Mouse (Mus musculus) B cell, adult (primary cell): ENCODE data around the gene Fam173b. TPM values are rescaled to one million over a fixed set of nuclear protein-coding genes. Genes with fewer than 3 reads are reported as not detected.

Experiments
- total RNA-seq: library from RNA; stranded (reverse); gene quantifications from 4 replicates; pipeline ENCODE4 v1.2.4, GENCODE M21; 2023; ENCODE audit not compliant: inconsistent age

The Fam173b gene
- 10.0 to 14.9 TPM (median 12.3 TPM) in 4 replicates for total RNA-seq

DNA sequence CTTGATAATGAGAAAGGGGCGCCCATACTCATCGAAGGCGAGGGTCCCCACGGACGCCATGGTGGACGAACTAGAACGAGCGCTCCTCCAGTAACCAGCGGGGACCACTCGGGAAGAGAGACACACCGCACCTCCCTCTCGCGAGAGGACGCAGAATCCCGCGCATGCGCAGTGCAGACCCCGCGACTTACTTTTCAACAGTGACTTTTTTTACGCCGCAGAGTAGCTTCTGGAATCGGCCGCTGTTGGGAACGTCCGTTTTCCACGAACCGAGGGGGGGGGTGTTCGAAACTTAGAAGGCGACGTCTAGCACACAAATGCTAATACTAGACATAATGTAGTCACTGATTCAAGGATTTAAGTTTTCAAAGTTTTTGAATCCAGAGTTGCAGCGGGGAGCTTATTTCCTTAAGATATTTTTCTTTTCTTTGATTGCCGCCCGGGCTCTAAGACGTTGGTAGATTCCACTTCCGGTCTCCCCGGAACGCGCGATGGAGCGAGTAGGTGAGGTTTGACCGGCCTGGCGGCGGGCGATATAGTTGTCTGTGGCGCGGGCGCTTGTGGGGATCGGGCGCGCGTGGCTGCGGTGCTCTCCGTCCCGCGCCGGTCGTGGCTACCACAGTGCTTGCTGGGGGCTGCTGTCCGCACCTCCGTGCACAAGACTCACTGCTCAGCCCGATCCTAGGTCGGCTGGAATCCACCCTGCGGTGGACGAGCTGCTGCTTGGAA, at the start of gene Fam173b, which contains the start of gene Cct5:
Fam173b (plus strand) TSS at position 207 of the 729 bp plus-strand sequence.
Cct5 (minus strand) TSS at position 159 of the 729 bp plus-strand sequence.

DNA sequence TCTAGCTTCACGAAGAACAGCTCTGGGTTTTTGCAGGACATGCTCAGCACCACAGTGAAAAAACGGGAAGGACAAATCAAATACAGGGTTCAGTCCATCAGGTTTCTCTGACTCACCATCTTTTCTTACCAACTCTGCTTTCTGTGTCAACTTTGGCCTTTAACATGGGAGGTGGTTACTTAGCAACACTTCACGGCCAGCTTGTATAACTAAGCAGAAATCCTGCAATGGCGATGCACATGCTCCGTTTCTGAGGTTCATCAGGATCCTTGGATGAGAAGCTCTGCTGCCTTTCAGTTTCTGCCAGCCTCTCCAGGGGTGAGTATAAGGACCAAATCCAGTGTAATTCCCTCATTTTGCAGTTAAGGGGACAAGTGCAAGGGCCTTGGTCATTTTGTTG, 36.5 kb upstream of the Fam173b start, which contains the start of gene Cmbl:
Cmbl (plus strand) TSS at position 206 of the 400 bp plus-strand sequence.

Other genes with a start within 250 kb of the Fam173b start
- 14.4 to 15.9 TPM (median 15.7 TPM) in 4 replicates for gene Ankrd33b, start 234.1 kb upstream of the Fam173b start, total RNA-seq
- gene Ropn1l, start 148.1 kb upstream of the Fam173b start, total RNA-seq: 0.57 to 2.2 TPM (median 1.4 TPM) in 4 replicates
- 48.6 to 54.5 TPM (median 51.7 TPM) in 4 replicates for gene March6, start 70.8 kb upstream of the Fam173b start, total RNA-seq
- 1.1 TPM in 1 of 4 replicates, not detected in the others for gene Cmbl, start 36.5 kb upstream of the Fam173b start, total RNA-seq
- gene Cct5, start within 50 bp of the Fam173b start, total RNA-seq: 201 to 216 TPM (median 205 TPM) in 4 replicates